Mouse (Mus musculus): ENCODE measurements around the gene Hormad1.

- TF ChIP-seq CTCF (IDR thresholded peaks at IDR 0.05; ENCODE audit: low read depth) (no peak), EP300 (optimal IDR thresholded peaks at IDR 0.05) (no peak)
These were observed 40.6 kb upstream of the Hormad1 start for GRCm38 (mm10) chr3:95518891-95519290.

All from stomach, postnatal 0 days (tissue).